Mouse (Mus musculus): Measurements from ENCODE around the gene Necab2. TPM values are rescaled to one million over a fixed set of nuclear protein-coding genes. Genes with fewer than 3 reads are reported as not detected.

Gene Necab2
- polyA plus RNA-seq, 1 experiment from 2014 or later, result 0.05 TPM

- Histone ChIP-seq H3K36me3 (peaks cover 99% of the 10 kb centered on the region), H3K4me1 (replicated peaks) (peaks cover 20% of the 10 kb centered on the region), H3K4me2 (no peak overlapping the region), H3K9me3 (replicated peaks) (no peaks in the 10 kb centered on the region), H3K27ac (no peak overlapping the region), H3K27me3 (no peaks in the 10 kb centered on the region), H3K9ac (no peak overlapping the region), H3K4me3 (replicated peaks) (no peak overlapping the region)
- DNase-seq, result no peak
- WGBS (ENCODE audit: insufficient replicate concordance), result 82% methylated on average over 7 of the region's 7 CpGs
- ATAC-seq (ENCODE audit: low read depth), result no peak
Measured at GRCm38 (mm10) chr8:119520102-119520501, 73.6 kb downstream of the Necab2 start.

Other genes starting within 250 kb of the Necab2 start
- gene Hsbp1, start 102.2 kb upstream of the Necab2 start, polyA plus RNA-seq (2015; fragmentation: Nextera tagmentation; extraction: Ambion mirVana), result 86.8 and 94.9 TPM in 2 replicates
- 7.3 and 7.7 TPM in 2 replicates for gene Mlycd, start 51.8 kb upstream of the Necab2 start, polyA plus RNA-seq (2015; fragmentation: Nextera tagmentation; extraction: Ambion mirVana)
- 13.0 and 14.8 TPM in 2 replicates for gene Osgin1, start 12.6 kb upstream of the Necab2 start, polyA plus RNA-seq (2015; fragmentation: Nextera tagmentation; extraction: Ambion mirVana)
- gene Slc38a8, start 55.0 kb downstream of the Necab2 start, polyA plus RNA-seq (2015; fragmentation: Nextera tagmentation; extraction: Ambion mirVana), result not detected in 2 replicates
- 27.7 and 32.1 TPM in 2 replicates for gene Mbtps1, start 112.0 kb downstream of the Necab2 start, polyA plus RNA-seq (2015; fragmentation: Nextera tagmentation; extraction: Ambion mirVana)
- 18.5 and 19.8 TPM in 2 replicates for gene Hsdl1, start 128.5 kb downstream of the Necab2 start, polyA plus RNA-seq (2015; fragmentation: Nextera tagmentation; extraction: Ambion mirVana)
- gene Dnaaf1, start 128.5 kb downstream of the Necab2 start, polyA plus RNA-seq (2015; fragmentation: Nextera tagmentation; extraction: Ambion mirVana), result 0.05 and 0.07 TPM in 2 replicates
- 6.6 and 6.8 TPM in 2 replicates for gene Taf1c, start 158.5 kb downstream of the Necab2 start, polyA plus RNA-seq (2015; fragmentation: Nextera tagmentation; extraction: Ambion mirVana)
- not detected in 2 replicates for gene Adad2, start 166.0 kb downstream of the Necab2 start, polyA plus RNA-seq (2015; fragmentation: Nextera tagmentation; extraction: Ambion mirVana)
- gene Kcng4, start 189.0 kb downstream of the Necab2 start, polyA plus RNA-seq (2015; fragmentation: Nextera tagmentation; extraction: Ambion mirVana), result not detected in 2 replicates
- 1.2 and 1.3 TPM in 2 replicates for gene Wfdc1, start 219.6 kb downstream of the Necab2 start, polyA plus RNA-seq (2015; fragmentation: Nextera tagmentation; extraction: Ambion mirVana)

Measured in liver, embryonic 13.5 days (tissue).